Mouse (Mus musculus): Measurements from ENCODE around the gene S100b.
A peak's percentile ranks its signal among the peaks of the same experiment; 100 is the strongest.

S100b gene

GRCm38 (mm10) chr10:76253536-76253935 lies at the start of gene S100b:
Gene S100b (plus strand): TSS chr10:76253853.
- no peak for DNase-seq

GRCm38 (mm10) chr10:76207262-76207796 lies 46.3 kb upstream of the S100b start:
- no peak for DNase-seq

- no peak for DNase-seq
Observed at GRCm38 (mm10) chr10:76209241-76209640, 44.4 kb upstream of the S100b start.

- DNase-seq = no peak
Observed at GRCm38 (mm10) chr10:76210806-76211205, 42.8 kb upstream of the S100b start.

GRCm38 (mm10) chr10:76212121-76212520 lies 41.5 kb upstream of the S100b start:
- DNase-seq = no peak

- no peak for DNase-seq
Observed at GRCm38 (mm10) chr10:76214161-76214560, 39.5 kb upstream of the S100b start.

- DNase-seq = no peak
Observed at GRCm38 (mm10) chr10:76217056-76217455, 36.6 kb upstream of the S100b start.

- no peak for DNase-seq
Observed at GRCm38 (mm10) chr10:76218240-76218639, 35.4 kb upstream of the S100b start.

GRCm38 (mm10) chr10:76225944-76226343 lies 27.7 kb upstream of the S100b start:
- DNase-seq = no peak

GRCm38 (mm10) chr10:76229627-76230026 lies 24.0 kb upstream of the S100b start:
- no peak for DNase-seq

- peak; percentile 90 for DNase-seq
Observed at GRCm38 (mm10) chr10:76237341-76238225, 16.1 kb upstream of the S100b start, which contains the start of gene Prmt2. Gene Prmt2 (minus strand): TSS chr10:76237865.

GRCm38 (mm10) chr10:76239401-76239800 lies 14.3 kb upstream of the S100b start:
- DNase-seq = no peak

- DNase-seq = no peak
Observed at GRCm38 (mm10) chr10:76245106-76245505, 8.5 kb upstream of the S100b start.

GRCm38 (mm10) chr10:76246601-76247000 lies 7.1 kb upstream of the S100b start:
- no peak for DNase-seq

- no peak for DNase-seq
Observed at GRCm38 (mm10) chr10:76247960-76248646, 5.5 kb upstream of the S100b start.

- DNase-seq = no peak
Observed at GRCm38 (mm10) chr10:76248647-76248968, 5.0 kb upstream of the S100b start.

- DNase-seq = no peak
Observed at GRCm38 (mm10) chr10:76250870-76251269, 2.8 kb upstream of the S100b start.

GRCm38 (mm10) chr10:76253079-76253478 lies 574 bp upstream of the S100b start:
- DNase-seq = no peak

- no peak for DNase-seq
Observed at GRCm38 (mm10) chr10:76255617-76256016, 2.0 kb downstream of the S100b start.

GRCm38 (mm10) chr10:76257231-76257630 lies 3.6 kb downstream of the S100b start:
- peak; percentile 36 for DNase-seq

- DNase-seq = no peak
Observed at GRCm38 (mm10) chr10:76257719-76258390, 4.2 kb downstream of the S100b start.

GRCm38 (mm10) chr10:76259566-76260232 lies 6.0 kb downstream of the S100b start:
- no peak for DNase-seq

Data from thymus, postnatal 14 days (tissue).